Mouse (Mus musculus) spleen, adult 12 weeks (tissue): ENCODE data around the gene Dera.

Experiments used
- DNase-seq: peaks from one replicate; pipeline ENCODE4 v3.0.0; 2022; ENCODE audit warnings: low spot score

Dera gene

GRCm38 (mm10) chr6:137757891-137758290 is 3.5 kb downstream of the Dera start:
- no peak for DNase-seq

- DNase-seq, result no peak
Observed at GRCm38 (mm10) chr6:137759681-137760080, 5.3 kb downstream of the Dera start.

DNA sequence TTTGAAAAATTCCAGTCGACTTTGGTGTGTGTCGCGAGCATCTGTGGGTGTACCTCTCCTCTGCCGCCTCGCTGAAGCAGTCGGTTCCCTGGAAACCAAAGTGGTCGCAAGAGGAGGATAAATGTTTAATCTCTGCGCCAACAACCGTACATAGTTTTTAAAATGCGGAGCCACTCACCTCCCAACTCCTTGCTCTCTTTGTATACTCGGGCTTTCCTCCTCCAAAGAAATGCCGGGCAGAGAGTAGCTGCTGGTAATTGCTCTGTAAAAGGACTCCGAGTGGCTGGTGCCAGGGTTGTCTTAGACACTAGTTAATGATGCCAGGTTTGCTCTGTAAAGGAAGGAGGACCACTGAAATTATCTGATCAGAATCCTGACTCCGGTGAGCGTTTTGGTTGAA is 6.6 kb downstream of the Dera start:
- no peak for DNase-seq

DNA sequence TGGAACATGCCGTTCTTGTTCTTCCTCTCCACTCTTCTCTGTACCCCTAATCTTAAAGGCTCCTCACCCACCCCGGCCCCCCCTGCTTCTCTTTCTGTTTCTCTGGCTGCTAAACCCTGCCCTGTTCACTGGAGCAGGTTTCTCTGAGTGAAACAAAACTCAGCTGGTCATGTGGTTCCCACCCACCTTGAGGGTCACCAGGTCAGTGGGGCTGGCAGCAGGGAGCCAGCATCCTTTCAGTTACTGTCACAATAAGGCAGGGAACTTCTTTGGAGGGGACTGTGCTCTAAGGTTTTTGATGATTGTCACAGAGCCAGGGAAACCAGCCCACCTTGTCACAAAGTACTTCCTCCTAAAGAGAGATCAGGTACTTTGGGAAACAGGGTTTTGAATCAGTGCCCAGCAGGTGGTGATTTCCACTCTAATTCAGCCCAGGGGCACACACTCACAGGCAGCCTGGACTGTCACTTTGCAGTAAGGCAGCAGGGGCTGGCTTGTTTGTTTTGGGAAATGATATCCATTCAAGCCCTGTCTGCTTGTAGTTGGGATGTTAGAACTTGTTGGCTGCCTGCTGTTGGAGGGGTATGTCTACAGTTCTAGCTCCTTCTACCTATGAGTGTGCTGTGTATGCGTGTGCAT is 10.3 kb downstream of the Dera start:
- no peak for DNase-seq

DNA sequence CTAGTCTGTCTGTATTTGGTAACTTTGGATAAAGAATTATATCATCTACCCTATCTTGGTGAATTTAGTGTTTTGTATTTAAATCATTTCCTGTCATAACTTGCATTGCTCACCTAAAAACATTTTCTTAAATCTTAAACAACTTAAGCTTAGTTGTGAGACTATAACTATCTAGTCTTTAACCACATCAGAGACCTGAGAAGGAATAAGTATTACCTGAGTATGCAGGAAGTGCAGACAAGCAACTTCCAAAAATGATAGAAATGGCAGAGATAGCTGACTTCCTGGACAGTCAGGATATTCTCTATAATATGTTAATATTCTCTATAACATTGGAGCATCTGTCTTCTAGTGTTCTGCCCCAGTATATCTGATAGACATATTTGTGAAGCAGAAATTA is 11.8 kb downstream of the Dera start:
- no peak for DNase-seq

DNA sequence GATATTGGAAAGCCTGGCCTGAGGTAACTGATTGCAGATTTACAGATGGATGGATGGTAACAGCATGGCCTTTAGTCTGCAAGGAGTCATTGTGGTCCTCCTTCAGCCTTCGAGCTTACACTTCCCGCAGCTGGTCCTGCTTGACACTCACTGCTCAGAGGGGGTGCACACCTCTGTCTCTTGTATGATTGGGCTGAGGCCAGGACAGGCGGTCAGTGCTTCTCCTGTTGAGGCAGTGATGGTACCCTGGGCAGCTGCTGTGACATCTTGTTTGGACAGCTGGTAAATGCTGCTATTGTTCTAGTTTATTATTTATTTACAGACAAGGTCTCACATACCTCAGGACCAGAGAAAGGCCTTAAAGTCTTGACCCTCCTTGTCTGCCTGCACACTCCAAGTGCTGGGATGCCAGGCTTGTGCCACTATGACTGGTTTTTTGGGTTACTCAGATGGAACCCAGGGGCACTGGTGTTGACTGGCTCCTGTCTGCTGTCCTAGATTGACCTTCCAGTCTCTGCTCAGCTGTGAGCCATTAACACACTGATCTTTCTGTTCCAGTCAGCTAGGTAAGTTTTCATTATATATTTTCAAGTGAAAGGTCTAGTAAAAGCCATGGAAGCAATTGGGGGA is 17.4 kb downstream of the Dera start:
- no peak for DNase-seq

- DNase-seq, result no peak
Observed at GRCm38 (mm10) chr6:137772918-137773636, 18.7 kb downstream of the Dera start.

GRCm38 (mm10) chr6:137773637-137774028 is 19.3 kb downstream of the Dera start:
- DNase-seq, result no peak

- DNase-seq, result no peak
Observed at GRCm38 (mm10) chr6:137774166-137774565, 19.8 kb downstream of the Dera start.

DNA sequence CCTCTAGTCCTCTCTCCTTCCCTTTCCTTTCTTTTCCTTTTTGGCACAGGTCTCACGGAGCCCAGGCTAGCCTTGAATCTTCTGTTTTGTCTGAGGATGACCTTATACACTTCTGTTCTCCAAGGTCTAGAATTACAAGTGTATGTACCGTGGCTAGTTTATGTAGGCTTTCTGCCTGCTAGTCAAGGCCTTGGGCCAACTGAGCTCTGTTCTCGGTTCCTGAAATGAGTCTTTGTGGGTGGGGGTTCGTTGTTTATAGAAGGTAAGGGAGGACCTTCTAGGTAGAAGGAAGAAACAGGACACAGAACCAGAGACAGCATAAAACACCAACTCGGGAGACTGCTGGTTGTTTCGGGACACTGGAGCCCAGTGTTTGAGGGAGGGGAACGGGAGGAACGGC is 20.8 kb downstream of the Dera start:
- DNase-seq, result no peak

DNA sequence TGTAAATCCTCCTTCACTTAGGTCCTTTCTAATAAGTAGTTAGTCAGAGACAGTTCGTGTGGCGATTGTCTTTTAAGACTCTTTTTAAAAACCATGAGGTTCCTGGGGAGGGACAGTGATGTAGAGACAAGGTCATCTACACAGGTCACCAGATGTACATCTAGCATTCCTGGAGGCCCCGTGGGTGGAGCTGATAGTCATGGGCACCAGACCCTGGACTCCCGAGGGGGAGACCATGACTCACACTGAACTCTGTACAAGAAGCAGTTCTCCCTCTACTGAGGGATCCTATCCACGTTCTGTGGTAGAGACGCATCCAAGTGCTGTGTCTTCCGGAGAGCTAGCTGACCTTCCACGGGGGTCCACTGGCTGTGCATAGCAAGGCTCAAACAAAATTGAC is 22.6 kb downstream of the Dera start:
- no peak for DNase-seq

DNA sequence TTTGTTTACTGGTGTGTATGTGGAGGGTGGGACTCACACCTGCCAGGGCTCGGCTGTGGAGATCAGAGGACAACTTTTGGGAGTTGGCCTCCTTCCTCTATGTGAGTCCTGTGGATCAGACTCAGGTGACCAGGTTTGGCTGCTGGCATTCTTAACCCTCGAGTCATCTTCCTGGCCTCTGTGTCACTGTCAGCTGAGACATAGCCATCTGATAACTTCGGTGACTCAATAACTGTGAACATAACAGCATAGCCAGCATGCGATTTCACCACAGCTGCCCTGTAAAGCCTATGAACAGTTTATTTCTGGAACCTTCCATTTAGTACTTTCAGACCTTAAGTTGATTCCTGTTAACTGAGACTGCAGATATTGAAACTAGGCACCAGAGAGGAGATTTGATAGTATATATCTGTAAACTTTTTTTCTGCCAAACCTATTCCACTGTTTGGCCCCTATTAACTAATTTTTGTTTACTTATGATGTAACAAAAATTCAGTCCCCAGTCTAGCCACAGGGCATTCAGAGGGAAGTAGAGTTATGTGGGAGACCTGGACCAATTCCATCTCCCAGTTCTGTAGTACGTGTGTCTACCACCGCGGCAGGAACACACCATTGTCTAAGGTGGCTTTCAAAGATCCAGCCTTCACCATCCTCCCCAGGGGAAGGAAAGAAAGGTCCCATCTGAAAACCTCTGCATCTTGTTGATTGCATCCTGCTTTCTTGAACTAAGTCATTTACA is 29.7 kb downstream of the Dera start:
- no peak for DNase-seq

GRCm38 (mm10) chr6:137788976-137789590 is 34.7 kb downstream of the Dera start:
- no peak for DNase-seq

GRCm38 (mm10) chr6:137789658-137790057 is 35.3 kb downstream of the Dera start:
- DNase-seq, result no peak

DNA sequence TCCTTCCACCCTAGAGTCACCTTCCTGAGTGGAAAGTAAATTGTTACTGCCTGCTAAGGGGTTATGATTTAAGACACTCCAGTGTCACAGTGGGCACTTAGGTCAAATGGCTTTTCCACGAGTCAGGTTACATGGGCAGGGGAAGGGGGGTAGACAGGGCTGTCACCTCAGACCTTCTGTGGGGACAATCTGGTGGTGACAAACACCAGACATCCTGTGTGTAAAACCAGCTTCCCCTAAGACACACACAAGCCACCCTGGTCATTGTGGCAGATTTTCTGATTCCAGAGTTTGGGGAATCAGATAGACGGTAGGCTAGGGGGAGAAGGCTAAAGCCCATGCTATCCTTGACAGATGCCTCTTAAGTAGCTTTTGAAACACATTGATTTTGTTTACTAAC is 41.1 kb downstream of the Dera start:
- DNase-seq, result no peak

DNA sequence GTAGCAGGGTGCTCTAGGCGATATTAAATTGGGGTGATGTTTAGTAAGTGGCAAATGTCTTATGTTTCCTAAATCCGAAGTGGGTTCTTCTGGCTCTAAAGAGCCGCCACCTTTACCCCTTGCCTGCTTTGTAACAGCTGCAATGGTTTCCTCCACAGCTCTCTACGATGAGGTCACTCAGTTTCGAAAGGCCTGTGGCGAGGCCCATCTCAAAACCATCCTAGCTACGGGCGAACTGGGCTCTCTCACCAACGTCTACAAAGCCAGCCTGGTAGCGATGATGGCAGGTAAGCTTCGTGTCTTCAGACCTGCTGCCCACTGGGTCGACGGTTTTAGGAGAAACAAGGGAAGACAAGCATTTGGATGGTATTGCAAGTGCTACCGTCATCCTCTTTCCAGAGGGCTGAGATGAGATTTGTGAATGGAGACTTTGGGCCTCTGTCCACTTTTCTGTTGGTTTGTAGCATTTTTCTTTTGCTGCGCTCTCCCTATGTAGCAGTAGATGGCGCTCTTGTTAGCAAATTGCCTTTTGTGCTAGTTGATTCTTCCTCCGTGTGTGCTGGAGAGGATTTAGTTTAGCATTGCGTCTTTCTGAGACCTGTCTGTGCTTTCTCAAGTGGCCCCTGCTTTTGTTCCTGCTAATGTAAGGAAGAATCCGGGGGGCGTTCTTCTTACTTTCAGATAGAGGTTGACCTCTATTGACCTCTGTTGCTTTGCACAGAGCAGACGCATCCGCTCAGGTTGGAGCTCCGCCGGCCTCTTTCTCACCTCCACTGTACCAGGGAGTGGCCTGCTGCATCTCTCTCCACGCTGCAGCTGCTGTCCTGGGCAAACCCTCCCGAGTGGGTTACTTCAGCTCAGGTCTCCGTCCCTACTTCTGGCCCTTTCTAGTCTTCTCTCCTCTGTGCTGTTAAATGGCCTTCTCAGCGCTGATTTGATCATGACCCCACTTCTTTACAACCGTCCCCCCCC is 42.5 kb downstream of the Dera start:
- no peak for DNase-seq

DNA sequence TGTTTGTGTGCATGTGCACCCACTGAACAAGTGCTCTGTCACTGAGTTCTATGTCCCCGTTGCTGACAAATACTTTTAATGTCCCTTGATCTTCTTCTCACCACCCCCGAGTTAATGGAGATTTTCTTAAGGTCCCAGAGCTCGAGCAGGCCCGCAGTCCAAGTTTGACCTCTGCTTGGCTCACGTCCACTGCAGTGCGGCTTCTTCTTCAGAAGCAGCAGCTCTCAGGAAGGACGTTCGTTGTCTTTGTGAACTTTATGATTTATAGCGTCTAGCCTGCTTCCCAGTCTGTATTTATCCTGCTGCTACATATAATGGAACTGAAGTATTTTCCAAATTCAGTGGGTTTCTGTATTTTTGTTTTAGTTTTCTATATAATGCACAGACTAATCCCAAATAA is 44.9 kb downstream of the Dera start:
- DNase-seq, result no peak

- no peak for DNase-seq
Observed at GRCm38 (mm10) chr6:137803456-137804005, 49.2 kb downstream of the Dera start.

DNA sequence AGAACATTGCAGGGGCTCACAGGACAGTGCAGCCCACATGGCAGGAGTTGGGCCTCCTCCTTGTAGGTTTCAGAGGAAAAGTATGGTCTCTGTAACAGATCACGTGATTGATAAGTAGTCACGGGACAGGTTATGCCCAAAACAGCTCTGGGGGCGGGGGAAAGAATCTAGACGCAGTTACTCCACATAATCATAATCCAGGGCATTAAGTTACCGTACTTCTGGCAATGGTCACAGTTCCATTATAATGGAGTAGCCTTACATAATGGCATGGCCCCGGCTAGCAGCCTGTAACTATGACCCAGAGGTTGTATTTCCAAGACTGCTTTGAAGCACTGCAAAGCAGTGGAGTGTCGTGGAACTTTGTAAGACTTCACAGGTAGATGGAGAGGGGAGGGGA is 49.8 kb downstream of the Dera start:
- DNase-seq, result no peak

DNA sequence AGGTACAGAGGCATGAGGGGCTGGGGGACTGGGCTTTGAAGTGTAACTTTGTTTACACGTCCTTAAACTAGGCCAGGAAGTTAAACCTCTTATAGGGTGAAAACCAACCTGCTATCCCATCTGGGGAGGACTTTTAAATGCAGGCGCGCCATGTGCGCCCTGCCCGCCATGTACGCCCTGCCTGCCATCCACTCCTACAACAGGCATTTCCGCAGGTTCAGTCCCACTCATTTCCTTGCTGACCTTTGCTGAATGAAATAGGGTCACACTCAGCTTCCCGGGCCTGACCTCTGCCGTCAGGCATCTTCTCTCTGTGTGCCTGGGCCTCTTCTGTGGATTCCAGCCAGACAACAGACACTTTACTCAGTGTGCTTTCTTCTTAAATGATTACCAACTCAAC is 50.3 kb downstream of the Dera start:
- DNase-seq, result no peak

GRCm38 (mm10) chr6:137806342-137806741 is 52.0 kb downstream of the Dera start:
- DNase-seq, result no peak
